Mouse (Mus musculus) 3134 (cell line): ENCODE results near the gene Eif4ebp2.
A peak's percentile ranks its signal among the peaks of the same experiment; 100 is the strongest.

Experiments used
- DNase-seq: peaks from one replicate; pipeline ENCODE4 v3.0.0-alpha.2; 2011; ENCODE audit warnings: low spot score; ENCODE audit not compliant: insufficient read length; ENCODE audit errors: extremely low read depth

Gene Eif4ebp2

GRCm38 (mm10) chr10:61385174-61385573 is 67.3 kb downstream of the Eif4ebp2 start:
- DNase-seq = no peak

GRCm38 (mm10) chr10:61383715-61384047 is 68.8 kb downstream of the Eif4ebp2 start:
- DNase-seq = no peak

- DNase-seq = peak; percentile 96
These were observed 69.3 kb downstream of the Eif4ebp2 start, which contains the start of gene Pald1 for GRCm38 (mm10) chr10:61383021-61383714. Gene Pald1 (minus strand): TSS chr10:61383530.

GRCm38 (mm10) chr10:61382281-61382731 is 70.2 kb downstream of the Eif4ebp2 start:
- DNase-seq = no peak

GRCm38 (mm10) chr10:61381823-61382222 is 70.6 kb downstream of the Eif4ebp2 start:
- no peak for DNase-seq

- DNase-seq = no peak
These were observed 72.3 kb downstream of the Eif4ebp2 start for GRCm38 (mm10) chr10:61380186-61380585.

- DNase-seq = no peak
These were observed 73.0 kb downstream of the Eif4ebp2 start for GRCm38 (mm10) chr10:61379340-61380040.

- DNase-seq = no peak
These were observed 73.8 kb downstream of the Eif4ebp2 start for GRCm38 (mm10) chr10:61378698-61379097.
